Mouse (Mus musculus): ENCODE measurements around the gene Dag1.
A peak's percentile ranks its signal among the peaks of the same experiment; 100 is the strongest.

Dag1 gene

GRCm38 (mm10) chr9:108182806-108183506 is 80.8 kb downstream of the Dag1 start:
- DNase-seq, result peak; percentile 38

DNA sequence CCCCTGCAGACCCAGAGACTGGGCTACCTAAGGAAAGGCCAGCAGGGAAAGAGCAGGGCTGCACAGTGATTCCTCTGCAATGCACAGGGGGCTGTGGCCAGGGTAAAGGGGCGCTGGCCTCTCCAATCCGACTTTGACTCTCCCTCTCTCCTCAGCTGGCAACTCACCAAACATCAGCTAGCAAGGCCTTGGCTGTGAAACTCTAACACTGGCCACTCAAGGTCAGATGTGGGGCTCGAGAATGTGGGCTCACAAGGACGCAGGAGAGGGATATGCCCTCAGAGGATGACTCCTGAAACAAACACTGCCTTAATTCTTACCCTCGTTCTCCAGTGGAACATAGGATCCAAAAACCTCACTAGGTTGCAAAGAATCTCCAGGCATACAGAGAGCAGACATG is 85.4 kb downstream of the Dag1 start:
- no peak for DNase-seq

DNA sequence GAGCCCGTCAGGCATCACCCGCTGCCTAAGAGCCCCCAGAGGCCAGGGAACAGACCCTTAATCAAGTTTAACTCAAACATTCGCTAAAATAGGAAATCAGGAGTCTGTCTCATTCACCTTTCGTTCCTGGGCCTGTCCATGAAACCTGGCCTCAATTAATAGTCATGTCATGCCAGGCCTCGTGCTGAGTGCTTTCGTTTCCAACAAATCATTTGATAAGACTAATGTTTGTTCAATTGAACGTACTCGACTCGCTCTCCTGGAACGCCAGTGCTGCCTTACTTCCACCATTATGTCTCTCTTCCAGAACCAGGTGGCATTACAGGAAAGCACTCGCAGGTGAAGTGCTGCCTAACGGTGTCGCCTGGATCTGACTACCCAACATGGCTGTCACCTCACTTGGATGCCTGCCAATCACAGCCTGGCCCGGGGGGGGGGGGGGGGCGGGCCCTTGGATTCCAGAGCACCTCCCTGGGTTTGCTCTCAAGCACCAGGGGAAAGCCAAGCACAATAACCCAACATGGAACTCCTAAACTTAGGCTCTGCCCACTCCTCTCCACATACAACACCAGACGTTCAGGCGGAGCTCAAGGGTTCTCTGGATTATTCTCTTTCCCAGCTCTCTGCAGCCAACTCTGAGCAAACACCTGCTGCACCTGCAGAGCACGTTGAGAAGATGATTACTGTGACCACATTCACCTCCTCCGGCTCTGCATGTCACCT is 88.5 kb downstream of the Dag1 start:
- no peak for DNase-seq

DNA sequence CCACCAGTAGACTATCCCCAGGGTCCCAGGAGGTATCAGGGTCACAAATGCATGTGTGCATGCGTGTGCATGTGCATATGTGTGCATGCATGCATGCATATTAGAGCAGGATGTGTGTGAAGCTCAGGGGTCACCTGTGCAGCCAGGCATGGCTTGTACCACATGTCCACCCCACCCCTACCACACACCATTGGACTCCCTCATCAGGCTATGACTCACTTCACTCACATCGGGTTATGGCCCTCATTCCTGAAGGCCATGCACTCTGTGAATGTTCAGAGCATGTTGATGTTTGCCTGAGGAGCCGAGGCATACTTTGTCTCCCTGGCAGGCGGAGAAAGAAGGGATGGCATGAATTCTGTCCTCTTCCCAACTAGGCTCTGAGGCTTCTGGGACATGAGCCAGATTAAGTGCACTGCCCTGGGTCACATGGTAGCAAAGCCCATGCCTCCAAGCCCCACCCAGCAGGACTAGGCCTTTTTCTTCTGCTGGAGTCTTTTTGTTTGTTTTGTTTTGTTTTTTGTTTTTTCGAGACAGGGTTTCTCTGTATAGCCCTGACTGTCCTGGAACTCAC is 90.9 kb downstream of the Dag1 start:
- no peak for DNase-seq

- DNase-seq, result no peak
These were observed 94.0 kb downstream of the Dag1 start for GRCm38 (mm10) chr9:108169751-108170150.

DNA sequence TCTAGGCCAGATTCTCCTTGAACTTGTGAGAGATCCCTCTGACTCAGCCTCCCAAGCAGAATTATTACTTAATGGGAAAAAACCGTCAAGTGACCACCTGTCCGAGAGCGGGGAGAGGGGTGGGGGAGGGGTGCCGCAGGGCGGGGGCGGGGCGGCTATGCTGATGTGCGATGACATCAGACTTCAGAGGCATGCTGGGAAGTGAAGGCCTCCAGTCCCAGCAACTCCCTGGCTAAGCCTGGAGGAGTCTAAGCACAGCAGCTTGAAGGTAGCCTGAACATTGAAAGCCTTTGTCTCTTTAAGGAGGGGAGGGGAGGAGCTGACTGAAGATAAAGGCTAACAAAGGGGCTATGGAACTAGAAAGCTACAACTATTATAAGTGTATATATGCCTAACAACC is 98.6 kb downstream of the Dag1 start:
- DNase-seq, result no peak

GRCm38 (mm10) chr9:108163646-108164284 is 100.0 kb downstream of the Dag1 start:
- no peak for DNase-seq

GRCm38 (mm10) chr9:108157891-108158290 is 105.9 kb downstream of the Dag1 start:
- DNase-seq, result no peak

- DNase-seq, result no peak
These were observed 106.3 kb downstream of the Dag1 start for GRCm38 (mm10) chr9:108157451-108157850.

DNA sequence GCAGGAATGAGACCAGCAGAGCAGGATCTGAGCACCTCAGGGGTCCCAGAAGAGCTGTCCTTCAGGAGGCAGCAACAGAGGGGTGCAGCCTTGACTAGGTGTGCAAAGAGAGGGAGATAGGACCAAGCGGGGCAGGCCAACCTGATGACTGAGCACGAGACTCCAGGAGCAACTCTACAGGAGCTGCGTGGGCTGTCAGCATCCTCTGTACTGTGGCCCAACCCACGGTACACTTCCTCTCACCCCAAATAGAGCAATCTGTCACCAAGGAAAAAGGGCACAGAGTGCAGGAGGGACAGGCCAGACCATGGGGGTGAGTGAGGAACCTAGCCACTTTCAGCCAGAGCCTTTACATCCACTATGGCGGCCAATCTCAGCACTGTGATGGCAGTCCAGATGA is 107.0 kb downstream of the Dag1 start:
- no peak for DNase-seq

DNA sequence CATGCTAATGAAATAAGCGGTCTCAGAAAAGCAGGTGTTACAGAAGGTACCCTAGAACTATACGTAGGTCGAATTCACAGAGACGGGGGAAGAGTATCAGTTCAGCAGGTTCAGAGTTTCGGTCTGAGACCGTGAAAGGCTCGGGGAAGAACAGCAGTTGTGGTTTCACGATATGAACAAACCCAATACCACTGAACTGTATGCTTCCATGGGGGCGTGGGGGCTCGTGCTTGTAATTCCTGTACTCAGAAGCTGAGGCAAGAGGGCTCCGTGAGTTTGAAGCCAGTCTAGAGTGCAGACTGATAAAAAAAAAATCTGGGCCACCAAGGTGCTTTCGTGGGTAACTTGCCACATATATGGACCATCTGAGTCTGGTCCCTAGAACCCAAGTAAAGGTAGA is 108.9 kb downstream of the Dag1 start:
- DNase-seq, result no peak
